In genomic region chr4:134255854-134256253, GRCm38 (mm10) we compare ENCODE assay signal across 10 mouse cellular contexts. TPM values are rescaled to one million over a fixed set of nuclear protein-coding genes. Genes with fewer than 3 reads are reported as not detected.
DNase-seq lines count a peak whose midpoint lies in the region; ATAC-seq and TF ChIP-seq lines count a peak whose summit lies in the region.
"Had no signal": no experiment of that assay in that cellular context is flagged by ENCODE, and none has a peak within 500 bp of the region (broad histone marks: within the 10 kb centered on the region; RNA-seq: fewer than 3 reads in every experiment).

No protein-coding gene starts in this region.

- H3K4me3 ChIP-seq in heart, adult 2 months, result no peak overlapping the region; the same call in 1 of the 2 replicates
- H3K4me3 ChIP-seq in neural tube, embryonic 11.5 days (ENCODE audit: low read depth, low read length), result no peak overlapping the region
- no peak overlapping the region for H3K4me3 ChIP-seq in neural tube, embryonic 15.5 days (replicated peaks)
- no peak overlapping the region for H3K4me3 ChIP-seq in kidney, embryonic 15.5 days (replicated peaks)

- H3K9me3 ChIP-seq in neural tube, embryonic 11.5 days (ENCODE audit: control insufficient read depth, low read length), result no peaks in the 10 kb centered on the region
- H3K9me3 ChIP-seq in neural tube, embryonic 15.5 days (replicated peaks), result no peaks in the 10 kb centered on the region
- H3K9me3 ChIP-seq in kidney, embryonic 15.5 days (replicated peaks), result no peaks in the 10 kb centered on the region

- peak overlapping the region; percentile 75 for H3K27ac ChIP-seq in heart, adult 2 months
- H3K27ac ChIP-seq in neural tube, embryonic 11.5 days (ENCODE audit: low read depth, low read length), result 0 out of 2 replicates have a peak overlapping the region, but pooled peaks have one; percentile 20
- no peak overlapping the region for H3K27ac ChIP-seq in neural tube, embryonic 15.5 days (replicated peaks)
- H3K27ac ChIP-seq in kidney, embryonic 15.5 days, result peak overlapping the region; percentile 78

- no peaks in the 10 kb centered on the region for H3K79me2 ChIP-seq in heart, adult 2 months (replicated peaks; ENCODE audit: control insufficient read depth, insufficient read depth, low read length)

- intact Hi-C loops in heart, adult 2 months (cut with DNase I), result no loop called here

- TF ChIP-seq EP300 in heart, adult 2 months (IDR thresholded peaks at IDR 0.05; ENCODE audit: insufficient read depth, low read depth, low read length), result 0 out of 2 replicates have a peak, but pooled peaks have one; percentile 53

- TF ChIP-seq POLR2A in heart, adult 2 months (IDR thresholded peaks at IDR 0.05; ENCODE audit: insufficient read depth, low read depth, low read length), result no peak

- 42% methylated on average over 4 of the region's 4 CpGs for WGBS in heart, adult 2 months
- 14% methylated on average over 4 of the region's 4 CpGs for WGBS in neural tube, embryonic 11.5 days
- 27% methylated on average over 4 of the region's 4 CpGs for WGBS in neural tube, embryonic 15.5 days
- WGBS in kidney, embryonic 15.5 days, result 39% methylated on average over 4 of the region's 4 CpGs

- peaks cover 7% of the 10 kb centered on the region for H3K4me1 ChIP-seq in heart, adult 2 months (ENCODE audit: control insufficient read depth, insufficient read depth, low read length)
- H3K4me1 ChIP-seq in neural tube, embryonic 11.5 days (ENCODE audit: control insufficient read depth, insufficient read depth, low read length), result peaks cover 51% of the 10 kb centered on the region
- peaks cover 49% of the 10 kb centered on the region for H3K4me1 ChIP-seq in neural tube, embryonic 15.5 days
- peaks cover 75% of the 10 kb centered on the region for H3K4me1 ChIP-seq in kidney, embryonic 15.5 days

- no peak for ATAC-seq in neural tube, embryonic 11.5 days (ENCODE audit: insufficient read depth, low FRiP score, low TSS enrichment)
- ATAC-seq in neural tube, embryonic 15.5 days (ENCODE audit: low FRiP score), result no peak
- ATAC-seq in kidney, embryonic 15.5 days (replicated peaks; ENCODE audit: low FRiP score), result 0 out of 2 replicates have a peak, but pooled peaks have one; percentile 15

- TF ChIP-seq CTCF in heart, adult 2 months (IDR thresholded peaks at IDR 0.05), result no peak

- H3K9ac ChIP-seq in heart, adult 2 months (ENCODE audit: low read depth, low read length), result no peak overlapping the region
- H3K9ac ChIP-seq in neural tube, embryonic 11.5 days (ENCODE audit: low read length), result no peak overlapping the region
- H3K9ac ChIP-seq in neural tube, embryonic 15.5 days (replicated peaks), result no peak overlapping the region
- no peak overlapping the region for H3K9ac ChIP-seq in kidney, embryonic 15.5 days

- DNase-seq in heart, adult 2 months, result peak; percentile 47 to 50
- no peak for DNase-seq in heart, postnatal 4 days
- no peak for DNase-seq in neural tube, embryonic 11.5 days (ENCODE audit: low spot score)
- DNase-seq in retina, embryonic 14.5 days (ENCODE audit: low spot score), result peak; percentile 15
- no peak for DNase-seq in cerebellum, postnatal 36 days
- no peak for DNase-seq in cerebellum, postnatal 14 days

- 0 out of 2 replicates have a peak overlapping the region, but pooled peaks have one; percentile 19 for H3K4me2 ChIP-seq in neural tube, embryonic 11.5 days (ENCODE audit: low read depth)
- H3K4me2 ChIP-seq in neural tube, embryonic 15.5 days, result no peak overlapping the region
- peak overlapping the region; percentile 15; the same call in 1 of the 2 replicates for H3K4me2 ChIP-seq in kidney, embryonic 15.5 days

- H3K27me3 ChIP-seq in heart, adult 2 months (ENCODE audit: control insufficient read depth, insufficient read depth, low read length), result no peaks in the 10 kb centered on the region
- peaks cover 20% of the 10 kb centered on the region for H3K27me3 ChIP-seq in neural tube, embryonic 11.5 days (ENCODE audit: control insufficient read depth, insufficient read depth, low read length)
- peaks cover 45% of the 10 kb centered on the region for H3K27me3 ChIP-seq in neural tube, embryonic 15.5 days (replicated peaks)
- H3K27me3 ChIP-seq in kidney, embryonic 15.5 days, result peaks cover 44% of the 10 kb centered on the region

- H3K36me3 ChIP-seq in heart, adult 2 months (ENCODE audit: control insufficient read depth, insufficient read depth, low read length), result no peaks in the 10 kb centered on the region
- H3K36me3 ChIP-seq in neural tube, embryonic 11.5 days (ENCODE audit: control insufficient read depth, insufficient read depth, low read length), result no peaks in the 10 kb centered on the region
- no peaks in the 10 kb centered on the region for H3K36me3 ChIP-seq in neural tube, embryonic 15.5 days
- H3K36me3 ChIP-seq in kidney, embryonic 15.5 days, result no peaks in the 10 kb centered on the region

RNA-seq across cellular contexts. Expression of gene Grrp1, which starts 1.9 kb away (rescaled TPM):
- 1 to 10 TPM; 5.2 to 5.7 TPM for total RNA-seq in heart, adult 2 months (2021)
- 10.0 and 11.0 TPM in 2 replicates for polyA plus RNA-seq in heart, adult 2 months (2012; rRNA removed)
- 10 to 100 TPM in 1 of 2 experiments, 1 to 10 TPM in 1; 8.9 to 10.3 TPM for total RNA-seq in heart, postnatal 4 days (2021)
- polyA plus RNA-seq in neural tube, embryonic 11.5 days (2014; fragmentation: Nextera tagmentation; extraction: Ambion mirVana), result 11.1 and 11.8 TPM in 2 replicates
- 14.2 and 17.0 TPM in 2 replicates for polyA plus RNA-seq in neural tube, embryonic 15.5 days (2015; fragmentation: Nextera tagmentation; extraction: Ambion mirVana)
- polyA plus RNA-seq in kidney, embryonic 15.5 days (2015; fragmentation: Nextera tagmentation; extraction: Ambion mirVana), result 10.6 and 12.1 TPM in 2 replicates
- total RNA-seq: CH12.LX; common myeloid progenitor, adult 5-6 weeks had no signal

RNA-seq across cellular contexts. Expression of gene Gm30191, which starts 9.1 kb away (rescaled TPM):
- total RNA-seq in heart, adult 2 months (2021), result not detected
- not detected in 2 replicates for polyA plus RNA-seq in heart, adult 2 months (2012; rRNA removed)
- not detected for total RNA-seq in heart, postnatal 4 days (2021)
- not detected in 2 replicates for polyA plus RNA-seq in neural tube, embryonic 11.5 days (2014; fragmentation: Nextera tagmentation; extraction: Ambion mirVana)
- not detected in 2 replicates for polyA plus RNA-seq in neural tube, embryonic 15.5 days (2015; fragmentation: Nextera tagmentation; extraction: Ambion mirVana)
- polyA plus RNA-seq in kidney, embryonic 15.5 days (2015; fragmentation: Nextera tagmentation; extraction: Ambion mirVana), result not detected in 2 replicates
- total RNA-seq: CH12.LX; common myeloid progenitor, adult 5-6 weeks had no signal

RNA-seq across cellular contexts. Expression of gene Zfp593, which starts 10.5 kb away (rescaled TPM):
- total RNA-seq in heart, adult 2 months (2021), result 1 to 10 TPM; 3.3 to 4.3 TPM
- polyA plus RNA-seq in heart, adult 2 months (2012; rRNA removed), result 2.8 and 2.9 TPM in 2 replicates
- total RNA-seq in heart, postnatal 4 days (2021), result 1 to 10 TPM; 5.8 TPM
- polyA plus RNA-seq in neural tube, embryonic 11.5 days (2014; fragmentation: Nextera tagmentation; extraction: Ambion mirVana), result 18.6 and 19.2 TPM in 2 replicates
- polyA plus RNA-seq in neural tube, embryonic 15.5 days (2015; fragmentation: Nextera tagmentation; extraction: Ambion mirVana), result 13.9 and 14.8 TPM in 2 replicates
- 15.6 and 15.8 TPM in 2 replicates for polyA plus RNA-seq in kidney, embryonic 15.5 days (2015; fragmentation: Nextera tagmentation; extraction: Ambion mirVana)

RNA-seq across cellular contexts. Expression of gene E130218I03Rik, which starts 12.4 kb away (rescaled TPM):
- not detected for total RNA-seq in heart, adult 2 months (2021)
- not detected in 2 replicates for polyA plus RNA-seq in heart, adult 2 months (2012; rRNA removed)
- not detected for total RNA-seq in heart, postnatal 4 days (2021)
- polyA plus RNA-seq in neural tube, embryonic 11.5 days (2014; fragmentation: Nextera tagmentation; extraction: Ambion mirVana), result 0.28 TPM in 1 of 2 replicates, not detected in the other
- polyA plus RNA-seq in neural tube, embryonic 15.5 days (2015; fragmentation: Nextera tagmentation; extraction: Ambion mirVana), result 0.42 TPM in 1 of 2 replicates, not detected in the other
- polyA plus RNA-seq in kidney, embryonic 15.5 days (2015; fragmentation: Nextera tagmentation; extraction: Ambion mirVana), result 0.26 and 0.68 TPM in 2 replicates

RNA-seq across cellular contexts. Expression of gene Cnksr1, which starts 17.7 kb away (rescaled TPM):
- 1 to 10 TPM; 4.1 to 6.7 TPM for total RNA-seq in heart, adult 2 months (2021)
- 3.3 and 4.4 TPM in 2 replicates for polyA plus RNA-seq in heart, adult 2 months (2012; rRNA removed)
- 1 to 10 TPM; 1.6 to 2.0 TPM for total RNA-seq in heart, postnatal 4 days (2021)
- polyA plus RNA-seq in neural tube, embryonic 11.5 days (2014; fragmentation: Nextera tagmentation; extraction: Ambion mirVana), result 0.36 and 0.50 TPM in 2 replicates
- polyA plus RNA-seq in neural tube, embryonic 15.5 days (2015; fragmentation: Nextera tagmentation; extraction: Ambion mirVana), result 0.20 and 1.4 TPM in 2 replicates
- 7.3 and 8.3 TPM in 2 replicates for polyA plus RNA-seq in kidney, embryonic 15.5 days (2015; fragmentation: Nextera tagmentation; extraction: Ambion mirVana)
- total RNA-seq: common myeloid progenitor, adult 5-6 weeks had no signal

Comparison
In these comparisons a context has a peak if more than half of its experiments do, and no peak if none do; other contexts are left out.
1. DNase-seq: peak in heart, adult 2 months (2 of 2) and retina, embryonic 14.5 days (single experiment); none in heart, postnatal 4 days (single experiment), neural tube, embryonic 11.5 days (single experiment), cerebellum, postnatal 36 days (0 of 2) and cerebellum, postnatal 14 days (0 of 2).